Mouse (Mus musculus): ENCODE data around the gene Rnf26. TPM values are rescaled to one million over a fixed set of nuclear protein-coding genes. Genes with fewer than 3 reads are reported as not detected.

Rnf26 gene
- polyA plus RNA-seq, 1 experiment from 2014 or later: 32.9 TPM

- Histone ChIP-seq H3K9ac (ENCODE audit: low read length) (peak overlapping the region; percentile 38; the same call in 1 of the 2 replicates), H3K4me1 (ENCODE audit: control insufficient read depth in 2 of 2, insufficient read depth in 2 of 2, low read length in 2 of 2) (peaks cover 19 to 39% of the 10 kb centered on the region in 2 experiments), H3K27me3 (ENCODE audit: control insufficient read depth, insufficient read depth, low read length) (no peaks in the 10 kb centered on the region), H3K4me2 (ENCODE audit: low read length) (no peak overlapping the region), H3K36me3 (ENCODE audit: control insufficient read depth, insufficient read depth, low read length) (peaks cover 68% of the 10 kb centered on the region), H3K4me3 (ENCODE audit: control insufficient read depth in 1 of 2, insufficient read depth in 1 of 2, low read depth in 1 of 2, low read length in 2 of 2) (no peak overlapping the region), H3K9me3 (ENCODE audit: control insufficient read depth, low read length) (no peaks in the 10 kb centered on the region), H3K27ac (replicated peaks in 1 of 2; ENCODE audit: control insufficient read depth in 1 of 2, insufficient read depth in 1 of 2, low read depth in 2 of 2, low read length in 2 of 2) (no peak overlapping the region)
- no peak for ATAC-seq (ENCODE audit: insufficient number of reproducible peaks, insufficient read depth, low FRiP score, low read depth)
- 62% methylated on average over 4 of the region's 4 CpGs for WGBS
These were observed 24.5 kb upstream of the Rnf26 start for GRCm38 (mm10) chr9:44137846-44138245.

- WGBS: 7% methylated on average over 7 of the region's 7 CpGs
- H3K4me1 ChIP-seq (ENCODE audit: control insufficient read depth in 2 of 2, insufficient read depth in 2 of 2, low read length in 2 of 2): peaks cover 28 to 51% of the 10 kb centered on the region in 2 experiments
- H3K4me3 ChIP-seq (ENCODE audit: control insufficient read depth in 1 of 2, insufficient read depth in 1 of 2, low read depth in 1 of 2, low read length in 2 of 2): peak overlapping the region; percentile 73 to 90
- ATAC-seq (ENCODE audit: insufficient number of reproducible peaks, insufficient read depth, low FRiP score, low read depth): peak; percentile 37; the same call in 1 of the 2 replicates
- peaks cover 48% of the 10 kb centered on the region for H3K36me3 ChIP-seq (ENCODE audit: control insufficient read depth, insufficient read depth, low read length)
- peak overlapping the region; percentile 88 for H3K4me2 ChIP-seq (ENCODE audit: low read length)
- peak overlapping the region; percentile 90 for H3K9ac ChIP-seq (ENCODE audit: low read length)
- H3K9me3 ChIP-seq (ENCODE audit: control insufficient read depth, low read length): no peaks in the 10 kb centered on the region
- peak overlapping the region; percentile 92 to 99 for H3K27ac ChIP-seq (replicated peaks in 1 of 2; ENCODE audit: control insufficient read depth in 1 of 2, insufficient read depth in 1 of 2, low read depth in 2 of 2, low read length in 2 of 2)
- H3K27me3 ChIP-seq (ENCODE audit: control insufficient read depth, insufficient read depth, low read length): no peaks in the 10 kb centered on the region
These were observed 22.6 kb upstream of the Rnf26 start for GRCm38 (mm10) chr9:44135731-44136411.

GRCm38 (mm10) chr9:44134851-44135730 lies 21.8 kb upstream of the Rnf26 start:
- Histone ChIP-seq H3K4me3 (ENCODE audit: control insufficient read depth in 1 of 2, insufficient read depth in 1 of 2, low read depth in 1 of 2, low read length in 2 of 2) (peak overlapping the region; percentile 73 to 90), H3K9ac (ENCODE audit: low read length) (peak overlapping the region; percentile 90), H3K36me3 (ENCODE audit: control insufficient read depth, insufficient read depth, low read length) (peaks cover 40% of the 10 kb centered on the region), H3K4me1 (ENCODE audit: control insufficient read depth in 2 of 2, insufficient read depth in 2 of 2, low read length in 2 of 2) (peaks cover 34 to 59% of the 10 kb centered on the region in 2 experiments), H3K27me3 (ENCODE audit: control insufficient read depth, insufficient read depth, low read length) (no peaks in the 10 kb centered on the region), H3K4me2 (ENCODE audit: low read length) (peak overlapping the region; percentile 88), H3K27ac (replicated peaks in 1 of 2; ENCODE audit: control insufficient read depth in 1 of 2, insufficient read depth in 1 of 2, low read depth in 2 of 2, low read length in 2 of 2) (peak overlapping the region; percentile 92 to 99), H3K9me3 (ENCODE audit: control insufficient read depth, low read length) (no peaks in the 10 kb centered on the region)
- peak; percentile 3; the same call in 1 of the 2 replicates for ATAC-seq (ENCODE audit: insufficient number of reproducible peaks, insufficient read depth, low FRiP score, low read depth)
- WGBS: under 1% methylated on average over 46 of the region's 49 CpGs

- Histone ChIP-seq H3K9ac (ENCODE audit: low read length) (peak within 1 kb of the TSS; percentile 90), H3K36me3 (ENCODE audit: control insufficient read depth, insufficient read depth, low read length) (peaks cover 32% of the 10 kb centered on the region), H3K4me2 (ENCODE audit: low read length) (peak within 1 kb of the TSS; percentile 88), H3K4me3 (ENCODE audit: control insufficient read depth in 1 of 2, insufficient read depth in 1 of 2, low read depth in 1 of 2, low read length in 2 of 2) (peak within 1 kb of the TSS; percentile 73 to 90), H3K9me3 (ENCODE audit: control insufficient read depth, low read length) (no peaks in the 10 kb centered on the region), H3K4me1 (ENCODE audit: control insufficient read depth in 2 of 2, insufficient read depth in 2 of 2, low read length in 2 of 2) (peaks cover 39 to 64% of the 10 kb centered on the region in 2 experiments), H3K27me3 (ENCODE audit: control insufficient read depth, insufficient read depth, low read length) (no peaks in the 10 kb centered on the region), H3K27ac (replicated peaks in 1 of 2; ENCODE audit: control insufficient read depth in 1 of 2, insufficient read depth in 1 of 2, low read depth in 2 of 2, low read length in 2 of 2) (peak within 1 kb of the TSS; percentile 97 to 99)
- under 1% methylated on average over 44 of the region's 55 CpGs for WGBS
- ATAC-seq (ENCODE audit: insufficient number of reproducible peaks, insufficient read depth, low FRiP score, low read depth): peak; percentile 43
These were observed 21.0 kb upstream of the Rnf26 start, which contains the start of gene Mcam for GRCm38 (mm10) chr9:44134101-44134850. Gene Mcam (plus strand): TSS chr9:44134469.

GRCm38 (mm10) chr9:44133287-44133686 lies 20.0 kb upstream of the Rnf26 start:
- Histone ChIP-seq H3K9ac (ENCODE audit: low read length) (peak overlapping the region; percentile 90), H3K4me3 (ENCODE audit: control insufficient read depth in 1 of 2, insufficient read depth in 1 of 2, low read depth in 1 of 2, low read length in 2 of 2) (peak overlapping the region; percentile 73 to 90), H3K4me1 (ENCODE audit: control insufficient read depth in 2 of 2, insufficient read depth in 2 of 2, low read length in 2 of 2) (peaks cover 42 to 56% of the 10 kb centered on the region in 2 experiments), H3K4me2 (ENCODE audit: low read length) (peak overlapping the region; percentile 88), H3K36me3 (ENCODE audit: control insufficient read depth, insufficient read depth, low read length) (peaks cover 22% of the 10 kb centered on the region), H3K27ac (replicated peaks in 1 of 2; ENCODE audit: control insufficient read depth in 1 of 2, insufficient read depth in 1 of 2, low read depth in 2 of 2, low read length in 2 of 2) (peak overlapping the region; percentile 97 to 99), H3K9me3 (ENCODE audit: control insufficient read depth, low read length) (no peaks in the 10 kb centered on the region), H3K27me3 (ENCODE audit: control insufficient read depth, insufficient read depth, low read length) (no peaks in the 10 kb centered on the region)
- no peak for ATAC-seq (ENCODE audit: insufficient number of reproducible peaks, insufficient read depth, low FRiP score, low read depth)
- WGBS: 12% methylated on average over 2 of the region's 2 CpGs

GRCm38 (mm10) chr9:44132200-44132599 lies 18.9 kb upstream of the Rnf26 start:
- H3K9ac ChIP-seq (ENCODE audit: low read length): no peak overlapping the region
- ATAC-seq (ENCODE audit: insufficient number of reproducible peaks, insufficient read depth, low FRiP score, low read depth): no peak
- peaks cover 42 to 53% of the 10 kb centered on the region in 2 experiments for H3K4me1 ChIP-seq (ENCODE audit: control insufficient read depth in 2 of 2, insufficient read depth in 2 of 2, low read length in 2 of 2)
- WGBS: 62% methylated on average over 5 of the region's 5 CpGs
- H3K4me3 ChIP-seq (ENCODE audit: control insufficient read depth in 1 of 2, insufficient read depth in 1 of 2, low read depth in 1 of 2, low read length in 2 of 2): no peak overlapping the region
- peak overlapping the region; percentile 88; the same call in 1 of the 2 replicates for H3K4me2 ChIP-seq (ENCODE audit: low read length)
- H3K27me3 ChIP-seq (ENCODE audit: control insufficient read depth, insufficient read depth, low read length): no peaks in the 10 kb centered on the region
- H3K27ac ChIP-seq (replicated peaks in 1 of 2; ENCODE audit: control insufficient read depth in 1 of 2, insufficient read depth in 1 of 2, low read depth in 2 of 2, low read length in 2 of 2): peak overlapping the region in 1 of 2 experiments; percentile 99; a peak in 2 of 4 replicates
- no peaks in the 10 kb centered on the region for H3K9me3 ChIP-seq (ENCODE audit: control insufficient read depth, low read length)
- H3K36me3 ChIP-seq (ENCODE audit: control insufficient read depth, insufficient read depth, low read length): peaks cover 11% of the 10 kb centered on the region

GRCm38 (mm10) chr9:44131276-44131590 lies 17.9 kb upstream of the Rnf26 start:
- H3K4me1 ChIP-seq (ENCODE audit: control insufficient read depth in 2 of 2, insufficient read depth in 2 of 2, low read length in 2 of 2): peaks cover 37 to 49% of the 10 kb centered on the region in 2 experiments
- no peaks in the 10 kb centered on the region for H3K9me3 ChIP-seq (ENCODE audit: control insufficient read depth, low read length)
- H3K9ac ChIP-seq (ENCODE audit: low read length): peak overlapping the region; percentile 77; the same call in 1 of the 2 replicates
- no peak for ATAC-seq (ENCODE audit: insufficient number of reproducible peaks, insufficient read depth, low FRiP score, low read depth)
- peaks cover 2% of the 10 kb centered on the region; the same call in 1 of the 2 replicates for H3K36me3 ChIP-seq (ENCODE audit: control insufficient read depth, insufficient read depth, low read length)
- 47% methylated on average over 7 of the region's 7 CpGs for WGBS
- peak overlapping the region; percentile 59 to 89 for H3K27ac ChIP-seq (replicated peaks in 1 of 2; ENCODE audit: control insufficient read depth in 1 of 2, insufficient read depth in 1 of 2, low read depth in 2 of 2, low read length in 2 of 2)
- H3K27me3 ChIP-seq (ENCODE audit: control insufficient read depth, insufficient read depth, low read length): no peaks in the 10 kb centered on the region
- H3K4me2 ChIP-seq (ENCODE audit: low read length): peak overlapping the region; percentile 87; the same call in 1 of the 2 replicates
- no peak overlapping the region for H3K4me3 ChIP-seq (ENCODE audit: control insufficient read depth in 1 of 2, insufficient read depth in 1 of 2, low read depth in 1 of 2, low read length in 2 of 2)
